Mouse (Mus musculus) spleen, postnatal 4 days (tissue): ENCODE measurements around the gene Gbx2.

Source experiments
- DNase-seq, 2 experiments: peaks; one replicate each; pipeline ENCODE4 v3.0.0; 2022; ENCODE audit warnings: low spot score in 2 of 2

Gbx2 gene

GRCm38 (mm10) chr1:89935493-89936348 is 4.7 kb upstream of the Gbx2 start:
- no peak for DNase-seq

GRCm38 (mm10) chr1:89934316-89935260 is 3.6 kb upstream of the Gbx2 start:
- DNase-seq = no peak

GRCm38 (mm10) chr1:89933786-89934185 is 2.8 kb upstream of the Gbx2 start:
- no peak for DNase-seq

- no peak for DNase-seq
Measured at GRCm38 (mm10) chr1:89933028-89933427, 2.0 kb upstream of the Gbx2 start.

- DNase-seq = no peak
Measured at GRCm38 (mm10) chr1:89932616-89933015, 1.6 kb upstream of the Gbx2 start.

GRCm38 (mm10) chr1:89932021-89932423 is 1.0 kb upstream of the Gbx2 start:
- no peak for DNase-seq

- DNase-seq = no peak
Measured at GRCm38 (mm10) chr1:89930551-89930950, 428 bp downstream of the Gbx2 start.

GRCm38 (mm10) chr1:89929721-89930505 is 1.1 kb downstream of the Gbx2 start:
- DNase-seq = no peak

GRCm38 (mm10) chr1:89929181-89929580 is 1.8 kb downstream of the Gbx2 start:
- DNase-seq = no peak

GRCm38 (mm10) chr1:89928676-89929075 is 2.3 kb downstream of the Gbx2 start:
- no peak for DNase-seq

GRCm38 (mm10) chr1:89927061-89927661 is 3.8 kb downstream of the Gbx2 start:
- no peak for DNase-seq

- DNase-seq = no peak
Measured at GRCm38 (mm10) chr1:89926583-89927060, 4.4 kb downstream of the Gbx2 start.

- no peak for DNase-seq
Measured at GRCm38 (mm10) chr1:89925501-89926190, 5.3 kb downstream of the Gbx2 start.

- no peak for DNase-seq
Measured at GRCm38 (mm10) chr1:89923642-89924020, 7.3 kb downstream of the Gbx2 start.

- DNase-seq = no peak
Measured at GRCm38 (mm10) chr1:89922883-89923641, 7.9 kb downstream of the Gbx2 start.

GRCm38 (mm10) chr1:89922282-89922681 is 8.7 kb downstream of the Gbx2 start:
- no peak for DNase-seq

GRCm38 (mm10) chr1:89921806-89922205 is 9.2 kb downstream of the Gbx2 start:
- DNase-seq = no peak

GRCm38 (mm10) chr1:89919206-89919605 is 11.8 kb downstream of the Gbx2 start:
- DNase-seq = no peak

- no peak for DNase-seq
Measured at GRCm38 (mm10) chr1:89918111-89918510, 12.9 kb downstream of the Gbx2 start.

GRCm38 (mm10) chr1:89913611-89914010 is 17.4 kb downstream of the Gbx2 start:
- DNase-seq = no peak
